Mouse (Mus musculus): Measurements from ENCODE around the gene Fam118b.

Fam118b gene

DNA sequence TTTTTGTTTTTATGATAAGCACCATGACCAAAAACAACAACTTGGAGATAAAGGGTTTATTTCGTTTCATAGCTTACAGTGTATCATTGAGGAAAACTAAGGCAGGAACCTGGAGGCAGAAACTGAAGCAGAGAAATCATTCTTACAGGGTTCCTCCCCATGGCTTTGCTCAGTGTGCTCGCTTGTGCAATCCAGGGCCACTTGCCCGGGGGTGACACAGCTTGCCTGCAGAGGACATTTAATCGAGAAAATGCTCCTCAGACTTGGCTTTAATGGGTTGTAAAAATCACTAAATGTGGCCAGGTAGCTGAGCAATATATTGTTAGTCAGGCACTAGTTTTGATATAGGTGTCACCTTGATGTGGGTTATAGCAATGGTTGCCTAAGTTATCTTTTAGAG, 10.8 kb upstream of the Fam118b start:
- in situ Hi-C loops (cut with MboI; ENCODE audit: low pct_unique_long_range_greater_than_20kb in 1 of 2, low sequenced_read_pairs in 2 of 2, unreplicated experiment in 1 of 2): loop anchor here in 1 of 2 experiments (25.0 kb wide), 1 partner anchor 1434 kb away; no protein-coding TSS in a partner anchor

DNA sequence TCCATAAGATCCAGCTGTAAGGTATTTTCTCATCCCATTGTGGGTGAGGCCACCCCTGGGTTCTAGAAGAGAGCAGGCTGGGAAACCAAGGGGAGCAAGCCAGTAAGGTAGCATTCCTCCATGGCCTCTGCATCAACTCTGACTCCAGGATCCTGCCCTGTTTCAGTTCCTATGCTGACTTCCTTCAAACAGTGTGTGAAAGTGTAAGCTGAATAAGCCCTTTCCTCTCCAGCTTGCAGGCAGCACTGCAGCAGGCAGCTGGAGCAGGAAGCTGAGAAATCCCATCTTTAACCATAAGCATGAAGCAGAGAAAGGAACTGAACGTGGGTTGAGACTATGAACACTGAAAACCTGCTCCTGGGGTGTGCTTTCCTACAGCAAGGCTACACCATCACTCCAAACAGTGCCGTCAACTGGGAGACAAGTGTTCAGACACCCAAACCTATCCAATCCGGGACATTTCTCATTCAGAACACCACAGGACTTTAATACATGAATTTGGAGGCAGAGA, 10.3 kb upstream of the Fam118b start:
- in situ Hi-C loops (cut with MboI; ENCODE audit: low pct_unique_long_range_greater_than_20kb in 1 of 2, low sequenced_read_pairs in 2 of 2, unreplicated experiment in 1 of 2): loop anchor here in 1 of 2 experiments (25.0 kb wide), 1 partner anchor 1434 kb away; no protein-coding TSS in a partner anchor

DNA sequence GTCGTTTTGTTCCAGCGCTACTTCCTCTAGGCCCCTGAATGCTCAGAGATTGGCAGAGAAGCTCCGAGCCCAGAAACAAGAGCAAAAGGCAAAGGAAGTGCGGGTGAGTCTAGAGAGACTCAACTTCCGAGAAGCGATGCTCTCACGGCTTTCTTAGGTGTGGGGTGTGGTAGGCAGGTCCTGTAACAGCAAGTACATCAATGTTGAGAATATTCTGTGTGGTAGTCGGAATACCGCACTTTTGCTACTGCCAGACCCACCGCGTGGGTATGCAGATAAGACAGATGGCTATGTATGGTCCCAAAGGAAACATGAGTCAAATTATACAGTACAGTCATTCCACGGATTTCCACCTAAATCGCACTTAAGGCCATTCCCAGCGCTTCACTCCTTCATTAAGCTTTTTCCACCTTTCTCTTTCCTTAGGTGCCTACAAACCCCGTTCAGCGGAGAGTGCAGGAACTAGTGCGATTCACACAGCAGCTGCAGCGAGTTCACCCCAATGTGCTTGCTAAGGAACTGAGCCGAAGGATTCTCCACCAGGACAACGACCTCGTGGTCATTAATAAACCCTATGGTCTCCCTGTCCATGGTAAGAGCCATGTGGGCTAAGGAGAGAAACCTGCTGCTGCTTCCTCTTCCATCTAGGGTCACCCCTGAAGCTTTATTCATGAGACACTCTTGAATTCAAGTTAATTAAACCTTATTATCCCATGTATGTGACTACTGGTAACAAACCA, 541 bp upstream of the Fam118b start:
- in situ Hi-C loops (cut with MboI; ENCODE audit: low pct_unique_long_range_greater_than_20kb in 1 of 2, low sequenced_read_pairs in 2 of 2, unreplicated experiment in 1 of 2): no loop called here

DNA sequence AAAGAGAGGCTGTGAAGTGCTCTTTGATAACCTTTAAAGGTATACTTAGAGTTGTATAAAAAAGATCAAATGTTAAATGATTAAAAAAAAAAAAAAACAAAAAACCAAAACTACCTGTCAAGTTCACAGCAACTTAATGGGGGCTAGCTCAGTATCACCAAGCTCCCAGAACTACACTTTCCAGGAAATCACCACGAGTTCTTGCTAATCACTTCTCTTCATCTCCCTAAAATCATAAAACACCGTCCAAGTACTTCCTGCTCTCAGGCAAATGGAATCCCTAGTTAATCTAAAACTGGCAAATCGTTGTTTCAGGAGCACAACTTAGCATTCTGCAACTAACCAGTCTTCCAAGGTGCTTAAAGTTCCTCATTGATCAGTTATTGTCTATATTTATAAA, 3.1 kb downstream of the Fam118b start:
- in situ Hi-C loops (cut with MboI; ENCODE audit: low pct_unique_long_range_greater_than_20kb in 1 of 2, low sequenced_read_pairs in 2 of 2, unreplicated experiment in 1 of 2): no loop called here

DNA sequence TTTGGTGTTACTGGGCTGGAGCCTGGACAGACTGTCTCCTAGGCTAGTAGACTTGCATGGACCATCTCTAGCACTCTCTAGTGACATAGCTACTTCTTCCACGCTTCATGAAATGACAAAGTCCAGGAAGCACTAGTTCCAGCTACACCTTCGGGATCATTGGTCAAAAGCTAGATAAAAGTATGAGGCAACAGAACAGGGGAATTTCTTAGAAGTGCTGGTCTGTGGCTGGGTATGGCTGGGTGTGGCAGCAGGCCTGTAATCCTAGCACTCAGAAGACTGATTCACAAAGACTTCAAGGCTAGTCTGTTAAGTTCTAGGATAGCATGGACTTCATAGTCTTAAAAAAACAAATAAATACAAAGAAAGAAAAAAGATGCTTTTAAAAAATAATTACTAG, 4.2 kb downstream of the Fam118b start:
- in situ Hi-C loops (cut with MboI; ENCODE audit: low pct_unique_long_range_greater_than_20kb in 1 of 2, low sequenced_read_pairs in 2 of 2, unreplicated experiment in 1 of 2): no loop called here

DNA sequence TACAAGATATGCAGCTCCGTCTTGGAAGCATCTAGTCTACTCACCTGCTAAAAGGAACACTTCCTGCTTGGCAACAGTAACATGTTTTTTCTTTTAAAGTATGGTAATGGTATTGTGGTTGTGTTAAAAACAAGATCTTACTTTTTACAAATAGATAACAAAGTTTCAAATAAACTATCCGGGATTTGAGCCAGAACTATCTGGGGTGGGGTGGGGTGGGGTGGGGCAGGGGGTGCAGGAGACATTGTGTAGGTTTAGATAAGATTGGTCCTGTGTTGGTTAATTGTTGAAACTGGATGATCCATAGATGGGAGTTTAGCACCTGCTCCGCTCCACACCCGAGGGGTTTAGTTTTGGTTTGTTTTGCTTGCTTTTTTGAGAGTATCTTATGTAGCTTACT, 5.2 kb downstream of the Fam118b start:
- in situ Hi-C loops (cut with MboI; ENCODE audit: low pct_unique_long_range_greater_than_20kb in 1 of 2, low sequenced_read_pairs in 2 of 2, unreplicated experiment in 1 of 2): no loop called here

GRCm38 (mm10) chr9:35257365-35257764, 10.2 kb downstream of the Fam118b start:
- in situ Hi-C loops (cut with MboI; ENCODE audit: low pct_unique_long_range_greater_than_20kb in 1 of 2, low sequenced_read_pairs in 2 of 2, unreplicated experiment in 1 of 2): no loop called here

DNA sequence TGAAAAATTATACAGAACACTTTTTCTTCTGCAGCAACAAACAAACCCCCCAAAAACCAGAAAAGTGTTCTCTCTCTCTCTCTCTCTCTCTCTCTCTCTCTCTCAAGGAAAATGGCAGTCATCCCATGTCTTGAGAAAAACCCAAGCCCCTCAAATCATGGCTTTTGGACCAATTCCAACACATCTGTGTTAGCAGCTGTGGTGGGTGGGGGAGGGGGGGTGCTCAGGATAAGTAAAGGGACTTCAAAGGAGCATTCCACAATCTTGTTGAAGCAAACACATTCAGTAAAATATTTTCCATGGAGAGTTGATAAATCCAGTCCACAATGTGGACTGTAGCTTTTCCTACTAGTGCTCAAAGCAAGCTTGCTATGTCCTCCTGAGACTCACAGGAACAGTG, 18.1 kb downstream of the Fam118b start:
- in situ Hi-C loops (cut with MboI; ENCODE audit: low pct_unique_long_range_greater_than_20kb in 1 of 2, low sequenced_read_pairs in 2 of 2, unreplicated experiment in 1 of 2): no loop called here

- in situ Hi-C loops (cut with MboI; ENCODE audit: low pct_unique_long_range_greater_than_20kb in 1 of 2, low sequenced_read_pairs in 2 of 2, unreplicated experiment in 1 of 2): no loop called here
Observed at GRCm38 (mm10) chr9:35247405-35247804, 20.2 kb downstream of the Fam118b start.

- in situ Hi-C loops (cut with MboI; ENCODE audit: low pct_unique_long_range_greater_than_20kb in 1 of 2, low sequenced_read_pairs in 2 of 2, unreplicated experiment in 1 of 2): no loop called here
Observed at GRCm38 (mm10) chr9:35239734-35240133, 27.9 kb downstream of the Fam118b start.

GRCm38 (mm10) chr9:35238915-35239571, 28.6 kb downstream of the Fam118b start:
- in situ Hi-C loops (cut with MboI; ENCODE audit: low pct_unique_long_range_greater_than_20kb in 1 of 2, low sequenced_read_pairs in 2 of 2, unreplicated experiment in 1 of 2): no loop called here

GRCm38 (mm10) chr9:35238371-35238770, 29.2 kb downstream of the Fam118b start:
- in situ Hi-C loops (cut with MboI; ENCODE audit: low pct_unique_long_range_greater_than_20kb in 1 of 2, low sequenced_read_pairs in 2 of 2, unreplicated experiment in 1 of 2): no loop called here

- in situ Hi-C loops (cut with MboI; ENCODE audit: low pct_unique_long_range_greater_than_20kb in 1 of 2, low sequenced_read_pairs in 2 of 2, unreplicated experiment in 1 of 2): no loop called here
Observed at GRCm38 (mm10) chr9:35235996-35236395, 31.6 kb downstream of the Fam118b start.

GRCm38 (mm10) chr9:35228671-35229070, 38.9 kb downstream of the Fam118b start:
- in situ Hi-C loops (cut with MboI; ENCODE audit: low pct_unique_long_range_greater_than_20kb in 1 of 2, low sequenced_read_pairs in 2 of 2, unreplicated experiment in 1 of 2): no loop called here

- in situ Hi-C loops (cut with MboI; ENCODE audit: low pct_unique_long_range_greater_than_20kb in 1 of 2, low sequenced_read_pairs in 2 of 2, unreplicated experiment in 1 of 2): no loop called here
Observed at GRCm38 (mm10) chr9:35223466-35223865, 44.1 kb downstream of the Fam118b start.

DNA sequence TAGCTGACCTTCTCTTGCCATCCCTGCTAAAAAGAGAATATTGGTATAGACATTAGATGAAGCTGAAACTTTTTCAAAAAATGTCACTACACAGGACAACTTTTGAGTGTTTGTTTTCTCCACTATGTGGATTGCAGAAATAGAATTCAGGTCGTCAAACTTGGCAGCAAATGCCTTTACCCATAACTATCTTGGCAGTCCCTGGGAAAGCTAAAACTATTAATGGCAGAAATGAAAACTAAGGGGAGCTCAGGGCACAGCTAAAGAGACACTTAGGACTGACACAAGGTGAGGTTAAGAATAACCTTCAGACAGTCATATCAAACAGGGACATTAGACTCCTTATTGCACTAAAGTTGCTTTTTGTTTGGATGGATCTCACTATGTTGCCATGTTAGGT, 49.6 kb downstream of the Fam118b start:
- in situ Hi-C loops (cut with MboI; ENCODE audit: low pct_unique_long_range_greater_than_20kb in 1 of 2, low sequenced_read_pairs in 2 of 2, unreplicated experiment in 1 of 2): no loop called here

GRCm38 (mm10) chr9:35211573-35212511, 55.8 kb downstream of the Fam118b start:
- in situ Hi-C loops (cut with MboI; ENCODE audit: low pct_unique_long_range_greater_than_20kb in 1 of 2, low sequenced_read_pairs in 2 of 2, unreplicated experiment in 1 of 2): no loop called here

- in situ Hi-C loops (cut with MboI; ENCODE audit: low pct_unique_long_range_greater_than_20kb in 1 of 2, low sequenced_read_pairs in 2 of 2, unreplicated experiment in 1 of 2): no loop called here
Observed at GRCm38 (mm10) chr9:35210542-35211474, 56.8 kb downstream of the Fam118b start, which contains the start of gene Foxred1. Gene Foxred1, minus strand, starts transcription at chr9:35211055.
